Mouse (Mus musculus) heart, adult 2 months (tissue): Measurements from ENCODE around the gene Atp5g1.

Source experiments
- CTCF ChIP-seq: fragments of 200-600 bp; IDR thresholded peaks from 2 replicates; pipeline ENCODE4 v1.8.1; 2022; ENCODE audit warnings: antibody characterized with exemption, mild to moderate bottlenecking, moderate library complexity
- EP300 ChIP-seq: fragments of 200-500 bp; IDR thresholded peaks from 2 replicates; pipeline ENCODE4 v1.6.1; 2011; ENCODE audit warnings: low read depth, low read length, control low read depth; ENCODE audit not compliant: insufficient read depth
- POLR2A ChIP-seq: fragments of 200-500 bp; IDR thresholded peaks from 2 replicates; pipeline ENCODE4 v1.6.1; 2011; ENCODE audit warnings: mild to moderate bottlenecking, low read depth, low read length, control low read depth; ENCODE audit not compliant: insufficient read depth

DNA sequence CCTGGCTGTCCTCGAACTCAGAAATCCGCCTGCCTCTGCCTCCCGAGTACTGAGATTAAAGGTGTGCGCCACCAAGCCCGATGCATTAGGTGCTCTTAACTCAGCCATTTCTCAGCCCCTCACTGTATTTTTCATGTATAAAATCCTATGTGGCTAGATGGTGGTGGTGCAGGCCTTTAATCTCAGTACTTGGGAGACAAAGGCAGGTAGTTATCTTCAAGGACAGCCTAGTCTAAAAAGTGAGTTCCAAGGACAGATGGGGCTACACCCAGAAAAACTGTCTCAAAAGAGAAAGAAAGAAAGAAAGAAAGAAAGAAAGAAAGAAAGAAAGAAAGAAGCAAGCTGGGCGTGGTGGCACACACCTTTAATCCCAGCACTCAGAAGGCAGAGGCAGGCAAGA is 39.9 kb upstream of the Atp5g1 start:
- TF ChIP-seq CTCF = no peak
- no peak for TF ChIP-seq POLR2A
- TF ChIP-seq EP300 = no peak
